ENCODE assay signal across 15 mouse cellular contexts in the genomic region with DNA sequence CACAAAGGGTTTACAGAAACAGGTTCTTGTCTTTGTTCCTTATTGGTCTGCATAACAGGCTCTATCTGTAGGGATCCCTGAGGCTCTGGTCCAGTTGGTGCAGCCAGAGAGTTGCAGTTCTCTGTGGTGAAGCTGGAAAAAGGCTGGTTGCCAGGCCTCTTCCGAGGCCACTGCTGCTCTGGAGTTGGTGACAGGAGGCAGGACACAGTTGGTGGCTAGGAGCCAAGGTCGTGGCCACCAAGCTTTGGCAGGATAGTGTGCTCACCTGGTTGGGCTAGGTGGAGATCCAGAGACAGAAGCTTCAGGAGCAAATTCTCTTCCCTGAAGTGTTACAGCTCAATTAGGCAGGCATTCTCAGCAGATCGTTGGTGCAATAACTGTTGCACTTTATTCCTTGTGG.
"Had no signal": no experiment of that assay in that cellular context is flagged by ENCODE, and none has a peak within 500 bp of the region (broad histone marks: within the 10 kb centered on the region; RNA-seq: fewer than 3 reads in every experiment).

No protein-coding gene starts in this region.

- H3K4me1 ChIP-seq: limb, embryonic 10.5 days; liver, embryonic 13.5 days; lung, embryonic 15.5 days; megakaryocyte, embryonic 14.5 days; midbrain, embryonic 15.5 days; stomach, embryonic 15.5 days had no signal

- DNase-seq: kidney, adult 8-10 months; kidney, postnatal 25 days; liver, embryonic 13.5 days; liver, postnatal 0 days; lung, postnatal 14 days; right cerebral cortex, postnatal 14 days; thymus, adult 2 months; thymus, postnatal 25 days had no signal

- H3K4me3 ChIP-seq: limb, embryonic 10.5 days; liver, embryonic 13.5 days; lung, embryonic 15.5 days; megakaryocyte, embryonic 14.5 days; midbrain, embryonic 15.5 days; stomach, embryonic 15.5 days had no signal

- H3K4me2 ChIP-seq: liver, embryonic 13.5 days; lung, embryonic 15.5 days; midbrain, embryonic 11.5 days; midbrain, embryonic 15.5 days; stomach, embryonic 15.5 days had no signal

- H3K9me3 ChIP-seq: limb, embryonic 10.5 days; liver, embryonic 13.5 days; lung, embryonic 15.5 days; midbrain, embryonic 15.5 days; stomach, embryonic 15.5 days had no signal

- H3K36me3 ChIP-seq: limb, embryonic 10.5 days; liver, embryonic 13.5 days; lung, embryonic 15.5 days; midbrain, embryonic 15.5 days; stomach, embryonic 15.5 days had no signal

- H3K27me3 ChIP-seq: liver, embryonic 13.5 days; lung, embryonic 15.5 days; megakaryocyte, embryonic 14.5 days; midbrain, embryonic 15.5 days; stomach, embryonic 15.5 days had no signal

- H3K9ac ChIP-seq: liver, embryonic 13.5 days; liver, postnatal 0 days; lung, embryonic 15.5 days; midbrain, embryonic 15.5 days; stomach, embryonic 15.5 days had no signal

- ATAC-seq: liver, postnatal 0 days; midbrain, embryonic 15.5 days had no signal

- H3K27ac ChIP-seq: limb, embryonic 10.5 days; liver, embryonic 13.5 days; lung, embryonic 15.5 days; macrophage; midbrain, embryonic 15.5 days; stomach, embryonic 15.5 days had no signal
